Mouse (Mus musculus) MEL (cell line): ENCODE data around the gene Opa3. TPM values are rescaled to one million over a fixed set of nuclear protein-coding genes. Genes with fewer than 3 reads are reported as not detected.
A peak's percentile ranks its signal among the peaks of the same experiment; 100 is the strongest.

Experiments
- DNase-seq: peaks from one replicate; pipeline ENCODE4 v3.0.0; 2011; ENCODE audit warnings: low read depth, low spot score
- H3K27ac ChIP-seq: 2 replicates; pipeline ENCODE4 v1.5.1; 2012; ENCODE audit warnings: low read depth, mild to moderate bottlenecking, control low read depth, low read length, moderate library complexity; ENCODE audit not compliant: control insufficient read depth
- H3K27me3 ChIP-seq, 2 experiments: fragments of 150-350 bp in 1 of 2; sonication (generic) in 1 of 2; 2 replicates each; pipeline ENCODE4 v1.6.1; 2012; ENCODE audit warnings: low read length in 2 of 2, mild to moderate bottlenecking in 2 of 2, improper control_type of control experiment in 1 of 2, moderate library complexity in 1 of 2; ENCODE audit not compliant: insufficient read depth in 2 of 2, control insufficient read depth in 1 of 2
- H3K36me3 ChIP-seq, 2 experiments: 2 replicates each; pipeline ENCODE4 v1.6.1; 2012 to 2014; ENCODE audit warnings: low read length in 2 of 2, improper control_type of control experiment in 1 of 2, inconsistent platforms in 1 of 2, mild to moderate bottlenecking in 1 of 2; ENCODE audit not compliant: insufficient read depth in 2 of 2, control insufficient read depth in 1 of 2
- H3K4me1 ChIP-seq, 2 experiments: fragments of 150-350 bp in 1 of 2; sonication (generic) in 1 of 2; 2 replicates each; pipeline ENCODE4 v1.6.1; 2012; ENCODE audit warnings: low read length in 2 of 2, improper control_type of control experiment in 1 of 2, mild to moderate bottlenecking in 1 of 2; ENCODE audit not compliant: insufficient read depth in 2 of 2, control insufficient read depth in 1 of 2
- H3K4me3 ChIP-seq, 2 experiments: fragments of 150-350 bp in 1 of 2; sonication (generic) in 1 of 2; 2 replicates each; pipeline ENCODE4 v1.5.1; 2012; ENCODE audit warnings: low read depth in 2 of 2, low read length in 2 of 2, mild to moderate bottlenecking in 2 of 2, moderate library complexity in 2 of 2, control low read depth in 1 of 2, improper control_type of control experiment in 1 of 2; ENCODE audit not compliant: control insufficient read depth in 1 of 2, insufficient read depth in 1 of 2
- H3K79me2 ChIP-seq: 2 replicates; pipeline ENCODE4 v1.6.1; 2012; ENCODE audit warnings: mild to moderate bottlenecking, low read length, moderate library complexity; ENCODE audit not compliant: control insufficient read depth, poor library complexity, insufficient read depth
- H3K9ac ChIP-seq: 2 replicates; pipeline ENCODE4 v1.6.1; 2012; ENCODE audit warnings: low read depth, mild to moderate bottlenecking, control low read depth, low read length, moderate library complexity; ENCODE audit not compliant: control insufficient read depth, poor library complexity, severe bottlenecking
- H3K9me3 ChIP-seq: fragments of 150-350 bp; sonication (generic); replicated peaks from 2 replicates; pipeline ENCODE4 v1.6.1; 2012; ENCODE audit warnings: mild to moderate bottlenecking, low read length, improper control_type of control experiment, moderate library complexity; ENCODE audit not compliant: insufficient read depth
- CHD2 ChIP-seq: IDR thresholded peaks from 2 replicates; pipeline ENCODE4 v1.6.1; 2011; ENCODE audit warnings: low read length, improper control_type of control experiment
- CTCF ChIP-seq, 3 experiments: IDR thresholded peaks in 2 of 3; conservative IDR thresholded peaks in 1 of 3; 2 replicates each; pipeline ENCODE4 v1.5.1; 2011 to 2012; ENCODE audit warnings: low read length in 3 of 3, low read depth in 2 of 3, mild to moderate bottlenecking in 2 of 3, improper control_type of control experiment in 1 of 3, inconsistent platforms in 1 of 3, mixed read lengths in 1 of 3, moderate library complexity in 1 of 3; ENCODE audit not compliant: control insufficient read depth in 1 of 3, insufficient read depth in 1 of 3, poor library complexity in 1 of 3, severe bottlenecking in 1 of 3
- ELF1 ChIP-seq: IDR thresholded peaks from 2 replicates; pipeline ENCODE4 v1.6.1; 2014; ENCODE audit warnings: low read depth, mild to moderate bottlenecking, inconsistent platforms, low read length, improper control_type of control experiment, moderate library complexity
- EP300 ChIP-seq, 2 experiments: IDR thresholded peaks; 2 replicates each; pipeline ENCODE4 v1.6.1; 2011; ENCODE audit warnings: improper control_type of control experiment in 2 of 2, low read length in 2 of 2, low read depth in 1 of 2, mild to moderate bottlenecking in 1 of 2
- ETS1 ChIP-seq: IDR thresholded peaks from 2 replicates; pipeline ENCODE4 v1.6.1; 2012; ENCODE audit warnings: low read depth, mild to moderate bottlenecking, inconsistent platforms, low read length, improper control_type of control experiment, moderate library complexity
- GATA1 ChIP-seq: IDR thresholded peaks from 2 replicates; pipeline ENCODE4 v1.6.1; 2011; ENCODE audit warnings: low read depth, low read length, improper control_type of control experiment
- JUND ChIP-seq: IDR thresholded peaks from 2 replicates; pipeline ENCODE4 v1.6.1; 2011; ENCODE audit warnings: low read depth, mild to moderate bottlenecking, improper control_type of control experiment, low read length
- KAT2A ChIP-seq: conservative IDR thresholded peaks from 2 replicates; pipeline ENCODE4 v1.6.1; 2012; ENCODE audit warnings: low read depth, low read length, improper control_type of control experiment, inconsistent platforms
- MAFK ChIP-seq: IDR thresholded peaks from 2 replicates; pipeline ENCODE4 v1.6.1; 2011; ENCODE audit warnings: low read depth, mild to moderate bottlenecking, low read length, improper control_type of control experiment, borderline replicate concordance
- MAX ChIP-seq: IDR thresholded peaks from 2 replicates; pipeline ENCODE4 v1.6.1; 2011; ENCODE audit warnings: low read length, improper control_type of control experiment
- MAZ ChIP-seq: IDR thresholded peaks from 2 replicates; pipeline ENCODE4 v1.6.1; 2012; ENCODE audit warnings: low read depth, mild to moderate bottlenecking, inconsistent platforms, low read length, improper control_type of control experiment
- MEF2A ChIP-seq: IDR thresholded peaks from 2 replicates; pipeline ENCODE4 v1.6.1; 2014; ENCODE audit warnings: low read depth, mild to moderate bottlenecking, inconsistent platforms, low read length, improper control_type of control experiment; ENCODE audit not compliant: poor library complexity, insufficient replicate concordance, severe bottlenecking; ENCODE audit errors: extremely low read depth
- MXI1 ChIP-seq: IDR thresholded peaks from 2 replicates; pipeline ENCODE4 v1.6.1; 2011; ENCODE audit warnings: mild to moderate bottlenecking, low read depth, low read length, improper control_type of control experiment
- MYB ChIP-seq: IDR thresholded peaks from 2 replicates; pipeline ENCODE4 v1.6.1; 2011; ENCODE audit warnings: mild to moderate bottlenecking, low read depth, low read length, improper control_type of control experiment
- MYC ChIP-seq: IDR thresholded peaks from 2 replicates; pipeline ENCODE4 v1.6.1; 2011; ENCODE audit warnings: low read depth, mild to moderate bottlenecking, low read length, improper control_type of control experiment, moderate library complexity
- NELFE ChIP-seq: IDR thresholded peaks from 2 replicates; pipeline ENCODE4 v1.6.1; 2011; ENCODE audit warnings: low read depth, low read length, improper control_type of control experiment
- NRF1 ChIP-seq: IDR thresholded peaks from 2 replicates; pipeline ENCODE4 v1.6.1; 2014; ENCODE audit warnings: low read depth, mild to moderate bottlenecking, inconsistent platforms, low read length, improper control_type of control experiment, moderate library complexity; ENCODE audit not compliant: poor library complexity, insufficient read depth, severe bottlenecking
- POLR2AphosphoS5 ChIP-seq: IDR thresholded peaks from 2 replicates; pipeline ENCODE4 v1.6.1; 2012; ENCODE audit warnings: low read depth, borderline replicate concordance, mild to moderate bottlenecking, inconsistent platforms, low read length, moderate library complexity, mixed read lengths
- RCOR1 ChIP-seq: IDR thresholded peaks from 2 replicates; pipeline ENCODE4 v1.6.1; 2012; ENCODE audit warnings: low read depth, mild to moderate bottlenecking, inconsistent platforms, low read length, improper control_type of control experiment
- SIN3A ChIP-seq: IDR thresholded peaks from 2 replicates; pipeline ENCODE4 v1.6.1; 2012; ENCODE audit warnings: low read length, improper control_type of control experiment, inconsistent platforms
- TAL1 ChIP-seq: IDR thresholded peaks from 2 replicates; pipeline ENCODE4 v1.6.1; 2012; ENCODE audit warnings: mild to moderate bottlenecking, inconsistent platforms, low read length, moderate library complexity, mixed read lengths
- TBP ChIP-seq: IDR thresholded peaks from 2 replicates; pipeline ENCODE4 v1.8.0; 2011; ENCODE audit warnings: low read depth, low read length, improper control_type of control experiment
- TCF12 ChIP-seq: IDR thresholded peaks from 2 replicates; pipeline ENCODE4 v1.6.1; 2014; ENCODE audit warnings: low read depth, mild to moderate bottlenecking, inconsistent platforms, low read length, improper control_type of control experiment, moderate library complexity
- UBTF ChIP-seq: IDR thresholded peaks from 2 replicates; pipeline ENCODE4 v1.6.1; 2012; ENCODE audit warnings: low read depth, mild to moderate bottlenecking, inconsistent platforms, low read length, improper control_type of control experiment, moderate library complexity, borderline replicate concordance; ENCODE audit not compliant: insufficient read depth
- USF2 ChIP-seq, 2 experiments: IDR thresholded peaks; 2 replicates each; pipeline ENCODE4 v1.6.1; 2011 to 2012; ENCODE audit warnings: improper control_type of control experiment in 2 of 2, low read length in 2 of 2, borderline replicate concordance in 1 of 2, inconsistent platforms in 1 of 2, low read depth in 1 of 2, mild to moderate bottlenecking in 1 of 2; ENCODE audit not compliant: insufficient read depth in 1 of 2
- ZKSCAN1 ChIP-seq: IDR thresholded peaks from 2 replicates; pipeline ENCODE4 v1.6.1; 2012; ENCODE audit warnings: low read depth, mild to moderate bottlenecking, inconsistent platforms, low read length, improper control_type of control experiment, moderate library complexity
- ZMIZ1 ChIP-seq: IDR thresholded peaks from 2 replicates; pipeline ENCODE4 v1.6.1; 2012; ENCODE audit warnings: low read depth, mild to moderate bottlenecking, inconsistent platforms, low read length, improper control_type of control experiment, moderate library complexity
- polyA plus RNA-seq, 2 experiments: library from polyadenylated mRNA; stranded (reverse) in 1 of 2; unstranded in 1 of 2; fragments of >175 nt in 1 of 2; fragments of >200 nt in 1 of 2; gene quantifications; 2 replicates each; pipeline versions ENCODE4 v1.2.1 to v1.2.4; 2012; ENCODE audit warnings: low replicate concordance in 2 of 2, low read depth in 1 of 2; ENCODE audit not compliant: insufficient read length in 2 of 2, insufficient read depth in 1 of 2, missing spikeins in 1 of 2
- total RNA-seq: library from RNA; depleted of rRNA; stranded (reverse); fragments of 300-350 nt; gene quantifications from 2 replicates; pipeline ENCODE4 v1.2.3, GENCODE M21; 2012

Gene Opa3
- total and polyA plus RNA-seq, 3 experiments = 18.5 to 85.4 (median 37.2) TPM

DNA sequence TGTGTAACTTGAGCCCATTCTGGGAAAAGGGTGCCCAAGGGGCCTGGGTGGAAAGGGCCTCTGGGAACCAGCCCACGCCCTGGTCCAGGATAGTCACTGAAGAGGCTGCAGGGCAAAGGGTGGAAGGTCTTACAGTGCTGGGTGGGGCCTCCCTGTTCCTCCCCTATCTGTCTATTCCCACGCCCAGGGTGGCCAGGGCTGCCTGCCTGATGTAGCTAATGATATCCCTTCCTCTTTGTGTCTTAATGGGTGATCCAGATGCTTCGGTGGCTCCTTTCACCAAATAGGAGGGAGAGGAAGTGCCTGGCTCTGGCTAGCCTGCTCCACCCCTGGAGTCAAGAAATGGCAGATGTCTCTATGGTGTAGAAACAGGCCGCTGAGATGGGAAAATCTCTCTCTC is 3.2 kb upstream of the Opa3 start:
- DNase-seq = peak; percentile 34
- Histone ChIP-seq H3K4me3 (no peak overlapping the region), H3K9me3 (no peaks in the 10 kb centered on the region), H3K27me3 (no peaks in the 10 kb centered on the region), H3K36me3 (no peaks in the 10 kb centered on the region), H3K27ac (no peak overlapping the region), H3K79me2 (peaks cover 20% of the 10 kb centered on the region), H3K4me1 (peaks cover 0 to 7% of the 10 kb centered on the region in 2 experiments; a peak in 3 of 4 replicates)
- TF ChIP-seq NRF1 (no peak), MEF2A (no peak), CTCF (IDR thresholded peaks at IDR 0.05 in 2 of 3, conservative IDR thresholded peaks at IDR 0.05 in 1 of 3; ENCODE audit: control insufficient read depth in 1 of 3, insufficient read depth in 1 of 3, low read depth in 2 of 3, low read length in 3 of 3, poor library complexity in 1 of 3, severe bottlenecking in 1 of 3) (no peak), TCF12 (no peak), MAX (no peak), ELF1 (no peak), SIN3A (no peak), POLR2AphosphoS5 (no peak), MYC (no peak), TBP (no peak), EP300 (IDR thresholded peaks at IDR 0.05; ENCODE audit: low read depth in 1 of 2, low read length in 2 of 2) (no peak), JUND (no peak), ZKSCAN1 (no peak), MYB (no peak), ETS1 (no peak)
- TF ChIP-seq, all 39 proteins: peak for 0
- no peak overlapping the region for H3K9ac ChIP-seq

DNA sequence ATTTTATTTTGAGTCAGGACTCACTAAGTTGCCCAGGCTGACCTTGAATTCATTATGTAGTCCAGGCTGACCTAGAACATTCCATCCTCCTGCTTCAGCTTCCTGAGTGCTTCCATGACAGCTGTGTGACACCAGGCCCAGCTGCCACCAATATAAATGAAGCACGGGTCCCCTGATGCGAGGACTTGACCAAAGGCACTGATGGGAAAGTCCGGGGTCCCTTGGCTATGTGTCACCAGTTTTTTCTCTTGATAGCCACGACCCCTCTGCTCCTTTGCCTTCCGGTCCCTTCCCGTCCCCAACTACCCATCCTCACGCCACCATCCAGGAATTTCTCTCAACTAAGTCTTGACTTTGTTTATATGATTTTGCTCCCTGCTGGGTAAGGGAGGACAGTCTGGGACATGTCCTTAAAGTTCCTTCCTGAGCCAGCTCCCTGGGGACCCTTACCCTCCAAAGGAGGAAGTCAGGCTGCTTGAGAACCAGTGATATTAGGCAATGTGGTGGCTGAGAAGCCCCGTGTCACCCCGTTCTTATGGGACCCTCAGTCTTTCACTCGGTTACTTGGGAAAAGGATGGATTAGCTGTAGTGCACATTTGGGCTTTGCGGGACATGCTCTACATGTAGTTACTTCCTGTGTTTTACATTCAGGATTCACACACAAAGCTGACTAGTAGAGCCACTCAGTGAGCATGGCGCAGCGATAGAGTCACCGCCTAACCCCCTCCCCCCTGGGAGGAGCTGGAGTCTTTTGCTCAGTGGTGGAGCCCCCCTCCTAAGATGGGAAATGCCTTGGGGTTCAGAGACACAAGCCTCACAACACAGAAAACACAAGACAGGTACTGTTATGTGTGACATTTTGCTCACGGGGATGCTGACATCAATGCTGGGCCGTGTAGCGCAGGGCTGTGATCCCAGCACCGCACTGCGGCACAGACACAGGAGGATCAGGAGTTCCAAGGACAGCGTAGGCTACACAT is 1.0 kb upstream of the Opa3 start:
- Histone ChIP-seq H3K27ac (peak overlapping the region; percentile 94), H3K27me3 (no peaks in the 10 kb centered on the region), H3K79me2 (peaks cover 34% of the 10 kb centered on the region), H3K4me1 (peaks cover 0 to 7% of the 10 kb centered on the region in 2 experiments; a peak in 3 of 4 replicates), H3K36me3 (no peaks in the 10 kb centered on the region), H3K9ac (peak overlapping the region; percentile 88), H3K4me3 (peak overlapping the region; percentile 81 to 91), H3K9me3 (no peaks in the 10 kb centered on the region)
- peak; percentile 69 for DNase-seq
- TF ChIP-seq NRF1 (no peak), KAT2A (no peak), MXI1 (peak; percentile 37; the same call in 1 of the 2 replicates), SIN3A (no peak), JUND (no peak), UBTF (no peak), GATA1 (no peak), RCOR1 (0 out of 2 replicates have a peak, but pooled peaks have one; percentile 29), NELFE (no peak), EP300 (IDR thresholded peaks at IDR 0.05; ENCODE audit: low read depth in 1 of 2, low read length in 2 of 2) (peak in 1 of 2 experiments; percentile 49; a peak in 1 of 4 replicates), ETS1 (peak; percentile 31; the same call in 1 of the 2 replicates), USF2 (IDR thresholded peaks at IDR 0.05; ENCODE audit: borderline replicate concordance in 1 of 2, insufficient read depth in 1 of 2, low read depth in 1 of 2, low read length in 2 of 2) (no peak), ELF1 (peak; percentile 47; the same call in 1 of the 2 replicates), TAL1 (no peak), CHD2 (no peak), MAZ (no peak), ZMIZ1 (no peak), MYB (peak; percentile 19; the same call in 1 of the 2 replicates), MEF2A (no peak), MAFK (no peak), ZKSCAN1 (no peak)
